In genomic region chr4:87065227-87065626, GRCm38 (mm10) we compare ENCODE assay signal across 13 mouse cellular contexts.
"Had no signal": no experiment of that assay in that cellular context is flagged by ENCODE, and none has a peak within 500 bp of the region (broad histone marks: within the 10 kb centered on the region; RNA-seq: fewer than 3 reads in every experiment).

No protein-coding gene starts in this region.

- H3K27ac ChIP-seq: limb, embryonic 12.5 days; liver, embryonic 13.5 days; lung, embryonic 15.5 days; midbrain, embryonic 10.5 days; neural tube, embryonic 15.5 days had no signal

- H3K9me3 ChIP-seq: limb, embryonic 12.5 days; liver, embryonic 13.5 days; lung, embryonic 15.5 days; midbrain, embryonic 10.5 days; neural tube, embryonic 15.5 days had no signal

- H3K4me2 ChIP-seq: limb, embryonic 12.5 days; liver, embryonic 13.5 days; lung, embryonic 15.5 days; neural tube, embryonic 15.5 days had no signal

- DNase-seq: kidney, postnatal 25 days; liver; liver, embryonic 13.5 days; liver, postnatal 0 days; lung, postnatal 36 days; right cerebral cortex, adult 18-20 months; right cerebral cortex, postnatal 25 days; thymus, postnatal 36 days had no signal

- ATAC-seq: liver, postnatal 0 days had no signal

- H3K27me3 ChIP-seq: limb, embryonic 12.5 days; liver, embryonic 13.5 days; lung, embryonic 15.5 days; neural tube, embryonic 15.5 days had no signal

- H3K4me1 ChIP-seq: liver, embryonic 13.5 days; lung, embryonic 15.5 days had no signal

- H3K4me3 ChIP-seq: limb, embryonic 12.5 days; liver, embryonic 13.5 days; lung, embryonic 15.5 days; midbrain, embryonic 10.5 days; myocyte; neural tube, embryonic 15.5 days had no signal

- H3K9ac ChIP-seq: limb, embryonic 12.5 days; liver, embryonic 13.5 days; liver, postnatal 0 days; lung, embryonic 15.5 days; neural tube, embryonic 15.5 days had no signal

- H3K36me3 ChIP-seq: limb, embryonic 12.5 days; liver, embryonic 13.5 days; lung, embryonic 15.5 days; midbrain, embryonic 10.5 days; neural tube, embryonic 15.5 days had no signal
